ENCODE assay signal across 8 mouse cellular contexts in the genomic region with DNA sequence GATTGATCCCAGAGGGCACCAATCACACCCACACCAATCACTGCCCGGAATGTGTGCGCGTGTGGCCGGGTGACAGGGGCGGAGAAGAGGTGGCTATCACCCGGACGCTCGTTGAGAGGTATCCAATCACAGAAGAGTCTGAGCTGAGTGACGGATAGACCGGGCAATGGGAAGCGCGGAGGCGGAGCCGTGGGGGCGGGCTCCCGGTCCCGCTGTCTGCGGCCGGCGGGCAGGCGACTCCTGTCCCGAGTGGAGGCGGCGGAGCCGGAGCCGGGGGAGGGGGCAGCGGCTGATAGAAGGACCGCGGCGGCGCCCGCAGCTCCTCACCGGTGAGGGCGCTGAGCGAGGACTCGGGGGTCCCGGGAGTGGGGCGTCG. TPM values are rescaled to one million over a fixed set of nuclear protein-coding genes. Genes with fewer than 3 reads are reported as not detected.
A peak's percentile ranks its signal among the peaks of the same experiment; 100 is the strongest.
DNase-seq lines count a peak whose midpoint lies in the region; ATAC-seq and TF ChIP-seq lines count a peak whose summit lies in the region.

A gene (plus strand): TSS at position 139 of the 376 bp plus-strand sequence.

- TF ChIP-seq POLR2A in CH12.LX (IDR thresholded peaks at IDR 0.05; ENCODE audit: low read depth, low read length), result peak; percentile 71

- no peak for TF ChIP-seq CTCF in CH12.LX (conservative IDR thresholded peaks at IDR 0.05 in 1 of 2, IDR thresholded peaks at IDR 0.05 in 1 of 2; ENCODE audit: low read depth in 2 of 2, low read length in 2 of 2)

- H3K4me3 ChIP-seq in CH12.LX (replicated peaks in 1 of 3; ENCODE audit: low read depth in 2 of 3, low read length in 2 of 3, poor library complexity in 1 of 3), result peak within 1 kb of the TSS; percentile 57 to 74 (median 68)
- H3K4me3 ChIP-seq in forebrain, embryonic 11.5 days (ENCODE audit: low read depth, low read length), result peak within 1 kb of the TSS; percentile 75
- H3K4me3 ChIP-seq in heart, embryonic 16.5 days (ENCODE audit: low read length), result peak within 1 kb of the TSS; percentile 79
- H3K4me3 ChIP-seq in liver, embryonic 15.5 days (replicated peaks), result peak within 1 kb of the TSS; percentile 62
- H3K4me3 ChIP-seq in neural tube, embryonic 12.5 days, result peak within 1 kb of the TSS; percentile 82

- no peaks in the 10 kb centered on the region for H3K9me3 ChIP-seq in CH12.LX (replicated peaks; ENCODE audit: low read length)
- no peaks in the 10 kb centered on the region for H3K9me3 ChIP-seq in forebrain, embryonic 11.5 days (ENCODE audit: control insufficient read depth, low read length)
- H3K9me3 ChIP-seq in heart, embryonic 16.5 days (replicated peaks; ENCODE audit: control insufficient read depth, low read length), result no peaks in the 10 kb centered on the region
- no peaks in the 10 kb centered on the region for H3K9me3 ChIP-seq in liver, embryonic 15.5 days (replicated peaks)
- H3K9me3 ChIP-seq in neural tube, embryonic 12.5 days, result no peaks in the 10 kb centered on the region

- H3K4me2 ChIP-seq in CH12.LX (ENCODE audit: insufficient read depth, low read depth, poor library complexity, severe bottlenecking), result peak within 1 kb of the TSS; percentile 65
- H3K4me2 ChIP-seq in forebrain, embryonic 11.5 days (ENCODE audit: low read depth, low read length, severe bottlenecking), result peak within 1 kb of the TSS; percentile 89
- peak within 1 kb of the TSS; percentile 73 for H3K4me2 ChIP-seq in heart, embryonic 16.5 days (ENCODE audit: low read depth, low read length)
- peak within 1 kb of the TSS; percentile 82 for H3K4me2 ChIP-seq in liver, embryonic 15.5 days
- H3K4me2 ChIP-seq in neural tube, embryonic 12.5 days (replicated peaks), result peak within 1 kb of the TSS; percentile 89

- TF ChIP-seq RAD21 in CH12.LX (IDR thresholded peaks at IDR 0.05; ENCODE audit: low read depth, low read length), result no peak

- no peaks in the 10 kb centered on the region for H3K79me2 ChIP-seq in CH12.LX (replicated peaks; ENCODE audit: control insufficient read depth, extremely low read depth, insufficient read depth, poor library complexity, severe bottlenecking)

- under 1% methylated on average over 39 of the region's 39 CpGs for WGBS in forebrain, embryonic 11.5 days
- 1% methylated on average over 38 of the region's 39 CpGs for WGBS in heart, embryonic 16.5 days
- WGBS in liver, embryonic 15.5 days (ENCODE audit: insufficient replicate concordance), result under 1% methylated on average over 39 of the region's 39 CpGs
- WGBS in neural tube, embryonic 12.5 days, result 0% methylated on average over 39 of the region's 39 CpGs

- dilution Hi-C loops in CH12.LX (cut with MboI; ENCODE audit: extremely low pct_ligation_motif_present, extremely low pct_unique_long_range_greater_than_20kb, low sequenced_read_pairs), result no loop called here

- no peak for TF ChIP-seq EP300 in CH12.LX (IDR thresholded peaks at IDR 0.05; ENCODE audit: low read length)

- no peak within 1 kb of the TSS for H3K27ac ChIP-seq in CH12.LX (ENCODE audit: insufficient read depth, low read depth)
- H3K27ac ChIP-seq in forebrain, embryonic 11.5 days (ENCODE audit: low read depth, low read length), result peak within 1 kb of the TSS; percentile 95
- peak within 1 kb of the TSS; percentile 98 for H3K27ac ChIP-seq in heart, embryonic 16.5 days (ENCODE audit: low read length)
- H3K27ac ChIP-seq in liver, embryonic 15.5 days (replicated peaks), result peak within 1 kb of the TSS; percentile 53
- H3K27ac ChIP-seq in neural tube, embryonic 12.5 days, result peak within 1 kb of the TSS; percentile 94; the same call in 1 of the 2 replicates

- H3K4me1 ChIP-seq in CH12.LX (ENCODE audit: control insufficient read depth in 1 of 2, insufficient read depth in 2 of 2), result peaks cover 8 to 56% of the 10 kb centered on the region in 2 experiments
- H3K4me1 ChIP-seq in forebrain, embryonic 11.5 days (replicated peaks; ENCODE audit: control insufficient read depth, insufficient read depth, low read length), result peaks cover 37% of the 10 kb centered on the region
- peaks cover 42% of the 10 kb centered on the region for H3K4me1 ChIP-seq in heart, embryonic 16.5 days (ENCODE audit: control insufficient read depth, insufficient read depth, low read length)
- peaks cover 15% of the 10 kb centered on the region for H3K4me1 ChIP-seq in liver, embryonic 15.5 days (replicated peaks)
- peaks cover 71% of the 10 kb centered on the region for H3K4me1 ChIP-seq in neural tube, embryonic 12.5 days

- peak within 1 kb of the TSS; percentile 80 for H3K9ac ChIP-seq in CH12.LX (ENCODE audit: insufficient read depth, low read depth)
- peak within 1 kb of the TSS; percentile 92 for H3K9ac ChIP-seq in forebrain, embryonic 11.5 days (ENCODE audit: low read length)
- peak within 1 kb of the TSS; percentile 99 for H3K9ac ChIP-seq in heart, embryonic 16.5 days (ENCODE audit: low read length)
- peak within 1 kb of the TSS; percentile 61 for H3K9ac ChIP-seq in liver, embryonic 15.5 days
- H3K9ac ChIP-seq in neural tube, embryonic 12.5 days, result peak within 1 kb of the TSS; percentile 92

- in situ Hi-C loops in CH12.LX (cut with MboI; ENCODE audit: low pct_ligation_motif_present, low pct_unique_long_range_greater_than_20kb, low sequenced_read_pairs), result no loop called here

- ATAC-seq in forebrain, embryonic 11.5 days (replicated peaks; ENCODE audit: low FRiP score), result peak; percentile 95
- ATAC-seq in heart, embryonic 16.5 days (replicated peaks; ENCODE audit: extremely low read depth, insufficient read depth, low FRiP score), result peak; percentile 89
- peak; percentile 92 for ATAC-seq in liver, embryonic 15.5 days (ENCODE audit: insufficient read depth)
- peak; percentile 94 for ATAC-seq in neural tube, embryonic 12.5 days (ENCODE audit: low FRiP score, low read depth)

- DNase-seq in CH12.LX (ENCODE audit: extremely low read depth), result peak; percentile 96
- DNase-seq in c-Kit-positive CD71-positive TER-119-negative erythroid progenitor cells, embryonic 14.5 days (ENCODE audit: low read depth), result peak; percentile 66
- peak; percentile 98 for DNase-seq in forebrain, embryonic 11.5 days (ENCODE audit: low spot score)
- DNase-seq in kidney, postnatal 36 days, result peak; percentile 96 to 98
- DNase-seq in telencephalon, adult 2 months (ENCODE audit: low read depth, low spot score), result peak; percentile 98

- H3K36me3 ChIP-seq in CH12.LX (replicated peaks in 1 of 2; ENCODE audit: control insufficient read depth in 1 of 2, insufficient read depth in 1 of 2, low read length in 1 of 2), result peaks cover 0 to 4% of the 10 kb centered on the region in 2 experiments
- H3K36me3 ChIP-seq in forebrain, embryonic 11.5 days (ENCODE audit: control insufficient read depth, insufficient read depth, low read length), result no peaks in the 10 kb centered on the region
- no peaks in the 10 kb centered on the region for H3K36me3 ChIP-seq in heart, embryonic 16.5 days (ENCODE audit: control insufficient read depth, insufficient read depth)
- no peaks in the 10 kb centered on the region for H3K36me3 ChIP-seq in liver, embryonic 15.5 days (replicated peaks)
- peaks cover 2% of the 10 kb centered on the region; the same call in 1 of the 2 replicates for H3K36me3 ChIP-seq in neural tube, embryonic 12.5 days

- peaks cover 34% of the 10 kb centered on the region for H3K27me3 ChIP-seq in CH12.LX (replicated peaks)
- H3K27me3 ChIP-seq in forebrain, embryonic 11.5 days (ENCODE audit: control insufficient read depth, insufficient read depth, low read length), result no peaks in the 10 kb centered on the region
- H3K27me3 ChIP-seq in heart, embryonic 16.5 days (ENCODE audit: control insufficient read depth, insufficient read depth, low read length), result peaks cover 5% of the 10 kb centered on the region
- peaks cover 78% of the 10 kb centered on the region for H3K27me3 ChIP-seq in liver, embryonic 15.5 days
- 0 out of 2 replicates have a peak, but pooled peaks cover 5% of the 10 kb centered on the region for H3K27me3 ChIP-seq in neural tube, embryonic 12.5 days (replicated peaks)

TF ChIP-seq in CH12.LX, 34 proteins besides CTCF, POLR2A, EP300 and RAD21 (continues in another document):
- TF ChIP-seq MAFK (IDR thresholded peaks at IDR 0.05; ENCODE audit: insufficient replicate concordance, low read length), result no peak
- TF ChIP-seq TBP (conservative IDR thresholded peaks at IDR 0.05; ENCODE audit: low read depth, low read length), result no peak
- TF ChIP-seq UBTF (IDR thresholded peaks at IDR 0.05; ENCODE audit: low read depth, low read length), result 0 out of 2 replicates have a peak, but pooled peaks have one; percentile 42
- TF ChIP-seq IRF4 (IDR thresholded peaks at IDR 0.05; ENCODE audit: low read depth, low read length), result 0 out of 2 replicates have a peak, but pooled peaks have one; percentile 30
- TF ChIP-seq JUN (IDR thresholded peaks at IDR 0.05; ENCODE audit: insufficient read depth, low read depth, low read length), result no peak
- no peak for TF ChIP-seq RCOR1 (conservative IDR thresholded peaks at IDR 0.05; ENCODE audit: low read depth, low read length)
- TF ChIP-seq ZKSCAN1 (IDR thresholded peaks at IDR 0.05; ENCODE audit: borderline replicate concordance, low read depth, low read length), result no peak
- TF ChIP-seq ELF1 (IDR thresholded peaks at IDR 0.05; ENCODE audit: low read depth, low read length), result peak; percentile 57
- TF ChIP-seq MAX (IDR thresholded peaks at IDR 0.05; ENCODE audit: low read length), result peak; percentile 80
- no peak for TF ChIP-seq PAX5 (IDR thresholded peaks at IDR 0.05; ENCODE audit: low read length)
- TF ChIP-seq NELFE (IDR thresholded peaks at IDR 0.05; ENCODE audit: low read depth, low read length), result peak; percentile 28; the same call in 1 of the 2 replicates
- TF ChIP-seq ZC3H11A (IDR thresholded peaks at IDR 0.05; ENCODE audit: low read depth, low read length), result no peak
- peak; percentile 18; the same call in 1 of the 2 replicates for TF ChIP-seq MEF2A (IDR thresholded peaks at IDR 0.05; ENCODE audit: borderline replicate concordance, low read depth, low read length)
- peak; percentile 97 for TF ChIP-seq CHD2 (IDR thresholded peaks at IDR 0.05; ENCODE audit: low read length)
- no peak for TF ChIP-seq JUND (conservative IDR thresholded peaks at IDR 0.05; ENCODE audit: low read depth, low read length)
- TF ChIP-seq BHLHE40 (IDR thresholded peaks at IDR 0.05; ENCODE audit: low read depth, low read length), result peak; percentile 70
- TF ChIP-seq CHD1 (IDR thresholded peaks at IDR 0.05; ENCODE audit: low read depth, low read length), result no peak
- TF ChIP-seq KAT2A (IDR thresholded peaks at IDR 0.05; ENCODE audit: insufficient replicate concordance, low read length), result no peak
- TF ChIP-seq ZNF384 (IDR thresholded peaks at IDR 0.05; ENCODE audit: low read depth, low read length), result no peak

RNA-seq across cellular contexts. Expression of the gene that starts here (rescaled TPM):
- total RNA-seq in CH12.LX (2012; rRNA removed) (2.7 and 3.2 TPM in 2 replicates), CH12.LX (2014; rRNA removed) (1.9 and 2.2 TPM in 2 replicates)
- 3.9 and 4.2 TPM in 2 replicates for polyA plus RNA-seq in CH12.LX (2012; ENCODE audit: insufficient read length, low read depth)
- 16.4 and 24.7 TPM in 2 replicates for polyA plus RNA-seq in forebrain, embryonic 11.5 days (2014; fragmentation: Nextera tagmentation; extraction: Ambion mirVana)
- 16.9 and 17.2 TPM in 2 replicates for polyA plus RNA-seq in heart, embryonic 16.5 days (2015; fragmentation: Nextera tagmentation; extraction: Ambion mirVana)
- 1.2 and 1.5 TPM in 2 replicates for polyA plus RNA-seq in liver, embryonic 15.5 days (2015; fragmentation: Nextera tagmentation; extraction: Ambion mirVana)
- 29.0 and 33.6 TPM in 2 replicates for polyA plus RNA-seq in neural tube, embryonic 12.5 days (2016; fragmentation: Nextera tagmentation; extraction: Ambion mirVana)
